Mouse (Mus musculus) liver, postnatal 0 days (tissue): ENCODE data around the gene Rwdd2b. TPM values are rescaled to one million over a fixed set of nuclear protein-coding genes. Genes with fewer than 3 reads are reported as not detected.

Source experiments
- ATAC-seq: fragments of 200-750 bp; cut with Nextera tagmentation; 2 replicates; pipeline ENCODE4 v1.8.0; 2017; ENCODE audit warnings: mild to moderate bottlenecking, moderate library complexity
- DNase-seq: peaks from one replicate; pipeline ENCODE4 v3.0.0-alpha.2; 2016
- H3K27ac ChIP-seq: fragments of 300-500 bp; sonication (generic); 2 replicates; pipeline ENCODE4 v1.5.1; 2014; ENCODE audit warnings: antibody characterized with exemption, moderate library complexity, mild to moderate bottlenecking, low read depth
- H3K27me3 ChIP-seq: fragments of 300-500 bp; sonication (generic); 2 replicates; pipeline ENCODE4 v1.6.1; 2014; ENCODE audit warnings: low read length, control low read depth, mixed read lengths; ENCODE audit not compliant: insufficient read depth
- H3K36me3 ChIP-seq: fragments of 300-500 bp; sonication (generic); replicated peaks from 2 replicates; pipeline ENCODE4 v1.6.1; 2014; ENCODE audit warnings: mild to moderate bottlenecking, control low read depth, low read length, moderate library complexity, mixed read lengths; ENCODE audit not compliant: insufficient read depth
- H3K4me1 ChIP-seq: fragments of 300-500 bp; sonication (generic); 2 replicates; pipeline ENCODE4 v1.6.1; 2014; ENCODE audit warnings: antibody characterized with exemption, mild to moderate bottlenecking, control low read depth; ENCODE audit not compliant: insufficient read depth
- H3K4me2 ChIP-seq: fragments of 300-500 bp; sonication (generic); 2 replicates; pipeline ENCODE4 v1.6.1; 2014; ENCODE audit warnings: low read depth, mild to moderate bottlenecking, low read length, moderate library complexity, mixed read lengths
- H3K4me3 ChIP-seq: fragments of 300-500 bp; sonication (generic); 2 replicates; pipeline ENCODE4 v1.5.1; 2014; ENCODE audit warnings: low read depth, low read length
- H3K9ac ChIP-seq: fragments of 300-500 bp; sonication (generic); replicated peaks from 2 replicates; pipeline ENCODE4 v1.6.1; 2014; ENCODE audit warnings: mild to moderate bottlenecking, moderate library complexity
- H3K9me3 ChIP-seq: fragments of 300-500 bp; sonication (generic); 2 replicates; pipeline ENCODE4 v1.6.1; 2016; ENCODE audit warnings: mild to moderate bottlenecking, control low read depth, low read length, mixed read lengths
- CTCF ChIP-seq: sonication (generic); IDR thresholded peaks from 2 replicates; pipeline ENCODE4 v1.5.1; 2016; ENCODE audit warnings: antibody characterized with exemption, low read depth
- EP300 ChIP-seq: IDR thresholded peaks from 2 replicates; pipeline ENCODE4 v1.6.1; 2016; ENCODE audit warnings: antibody characterized with exemption, low read depth, mild to moderate bottlenecking
- WGBS: fragments of 180-500 bp; shearing (Covaris S2); extraction: QIAGEN DNeasy Blood & Tissue Kit; methylation state at CpG from one replicate; pipeline ENCODE4 v1.1.7; 2014; ENCODE audit not compliant: insufficient replicate concordance; 5-methylcytosine and 5-hydroxymethylcytosine counted together
- polyA plus RNA-seq: library from polyadenylated mRNA; unstranded; fragments of >200 nt; fragmentation: Nextera tagmentation; extraction: Ambion mirVana; gene quantifications from 2 replicates; pipeline ENCODE4 v1.2.1, GENCODE M21; 2015

The Rwdd2b gene
- polyA plus RNA-seq, 1 experiment from 2014 or later: 4.6 TPM

DNA sequence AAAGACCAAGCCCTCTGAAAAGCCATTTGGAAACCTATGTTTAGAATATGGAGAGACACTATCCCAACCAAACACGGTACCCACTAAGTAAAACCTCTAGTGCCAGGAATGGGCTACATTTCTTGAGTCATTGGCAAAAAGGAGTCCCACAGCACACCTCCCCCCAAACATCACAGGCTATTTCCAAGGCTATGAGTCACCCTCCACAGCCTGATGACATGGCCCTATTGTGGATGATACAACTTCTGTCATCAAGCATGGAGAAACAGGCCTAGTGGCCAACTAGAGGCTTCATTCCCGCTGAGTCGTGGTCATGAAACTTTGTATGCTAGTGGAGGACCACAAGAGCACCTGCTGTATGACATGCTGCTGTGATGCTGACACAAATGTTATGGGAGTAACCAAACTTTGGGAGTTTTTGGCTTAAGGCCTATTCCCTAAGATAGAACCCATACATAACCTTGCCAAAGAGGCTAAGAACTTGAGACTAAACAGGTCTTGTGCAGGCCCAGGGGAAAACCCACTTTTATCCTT is 52.9 kb downstream of the Rwdd2b start:
- ATAC-seq (no peak), DNase-seq (no peak)
- TF ChIP-seq CTCF (no peak), EP300 (no peak)
- no peak overlapping the region for H3K9ac ChIP-seq
- no peak overlapping the region for H3K4me2 ChIP-seq
- no peak overlapping the region for H3K27ac ChIP-seq
- H3K4me1 ChIP-seq: no peaks in the 10 kb centered on the region
- H3K27me3 ChIP-seq: no peaks in the 10 kb centered on the region
- no peaks in the 10 kb centered on the region for H3K9me3 ChIP-seq
- H3K4me3 ChIP-seq: no peak overlapping the region
- peaks cover 39% of the 10 kb centered on the region for H3K36me3 ChIP-seq
- WGBS: 93% methylated on average over 3 of the region's 3 CpGs

- 84% methylated on average over 2 of the region's 2 CpGs for WGBS
- H3K36me3 ChIP-seq: peaks cover 64% of the 10 kb centered on the region
- no peak overlapping the region for H3K4me3 ChIP-seq
- no peaks in the 10 kb centered on the region for H3K27me3 ChIP-seq
- no peak overlapping the region for H3K27ac ChIP-seq
- no peaks in the 10 kb centered on the region for H3K9me3 ChIP-seq
- no peak for ATAC-seq
- TF ChIP-seq EP300 (no peak), CTCF (no peak)
- no peak overlapping the region for H3K9ac ChIP-seq
- H3K4me2 ChIP-seq: no peak overlapping the region
- DNase-seq: no peak
- H3K4me1 ChIP-seq: no peaks in the 10 kb centered on the region
These were observed 56.0 kb downstream of the Rwdd2b start for GRCm38 (mm10) chr16:87384366-87384765.

Other genes with a start within 250 kb of the Rwdd2b start
- gene N6amt1, start 86.4 kb downstream of the Rwdd2b start, polyA plus RNA-seq: 9.4 and 10.6 TPM in 2 replicates
- 5.2 and 6.9 TPM in 2 replicates for gene Ltn1, start 8.0 kb downstream of the Rwdd2b start, polyA plus RNA-seq
- gene Usp16, start 14.1 kb upstream of the Rwdd2b start, polyA plus RNA-seq: 21.8 and 23.6 TPM in 2 replicates
- gene Cct8, start 55.3 kb upstream of the Rwdd2b start, polyA plus RNA-seq: 169 and 170 TPM in 2 replicates
- gene Map3k7cl, start 112.8 kb upstream of the Rwdd2b start, polyA plus RNA-seq: 0.08 TPM in 1 of 2 replicates, not detected in the other